Mouse (Mus musculus) gastrocnemius, adult 8-10 months (tissue): ENCODE measurements at regions not wholly inside any gene's neighbourhood (a gene's known extent, or its start where the extent isn't known, plus 50 kb on each side); places are given as distances from the start of the nearest gene placed in this dataset.

Source experiments
- DNase-seq, 2 experiments: peaks; one replicate each; pipeline ENCODE4 v3.0.0; 2022; ENCODE audit warnings: low spot score in 2 of 2

GRCm38 (mm10) chr15:61415626-61416025 is 492.8 kb upstream of the A1bg start:
- no peak for DNase-seq

- no peak for DNase-seq
These were observed 489.0 kb upstream of the A1bg start for GRCm38 (mm10) chr15:61411821-61412220.

GRCm38 (mm10) chr15:61410789-61411188 is 488.0 kb upstream of the A1bg start:
- DNase-seq = no peak

GRCm38 (mm10) chr15:61408621-61409020 is 485.8 kb upstream of the A1bg start:
- no peak for DNase-seq

- no peak for DNase-seq
These were observed 477.9 kb upstream of the A1bg start for GRCm38 (mm10) chr15:61400720-61401119.

- no peak for DNase-seq
These were observed 477.2 kb upstream of the A1bg start for GRCm38 (mm10) chr15:61399971-61400370.

- DNase-seq = no peak
These were observed 476.0 kb upstream of the A1bg start for GRCm38 (mm10) chr15:61398829-61399228.

- DNase-seq = no peak
These were observed 474.2 kb upstream of the A1bg start for GRCm38 (mm10) chr15:61397061-61397460.

- DNase-seq = no peak
These were observed 472.5 kb upstream of the A1bg start for GRCm38 (mm10) chr15:61395296-61395826.

GRCm38 (mm10) chr15:61380666-61381065 is 457.9 kb upstream of the A1bg start:
- no peak for DNase-seq

GRCm38 (mm10) chr15:61366276-61366675 is 443.5 kb upstream of the A1bg start:
- DNase-seq = no peak

- no peak for DNase-seq
These were observed 442.7 kb upstream of the A1bg start for GRCm38 (mm10) chr15:61365511-61365910.

- DNase-seq = no peak
These were observed 441.6 kb upstream of the A1bg start for GRCm38 (mm10) chr15:61364461-61364860.

- no peak for DNase-seq
These were observed 438.4 kb upstream of the A1bg start for GRCm38 (mm10) chr15:61361254-61361653.

GRCm38 (mm10) chr15:61355344-61355743 is 432.5 kb upstream of the A1bg start:
- no peak for DNase-seq

GRCm38 (mm10) chr15:61351729-61352342 is 429.0 kb upstream of the A1bg start:
- no peak for DNase-seq

GRCm38 (mm10) chr15:61345101-61345500 is 422.3 kb upstream of the A1bg start:
- no peak for DNase-seq

- DNase-seq = no peak
These were observed 419.8 kb upstream of the A1bg start for GRCm38 (mm10) chr15:61342618-61343017.

- no peak for DNase-seq
These were observed 405.1 kb upstream of the A1bg start for GRCm38 (mm10) chr15:61327925-61328324.

GRCm38 (mm10) chr15:61322243-61322642 is 399.4 kb upstream of the A1bg start:
- DNase-seq = no peak

- no peak for DNase-seq
These were observed 386.8 kb upstream of the A1bg start for GRCm38 (mm10) chr15:61309452-61310165.

- no peak for DNase-seq
These were observed 386.1 kb upstream of the A1bg start for GRCm38 (mm10) chr15:61308936-61309335.

- no peak for DNase-seq
These were observed 381.7 kb upstream of the A1bg start for GRCm38 (mm10) chr15:61304546-61304945.
